Mouse (Mus musculus) C2C12 (cell line): ENCODE data around the gene Degs1. TPM values are rescaled to one million over a fixed set of nuclear protein-coding genes. Genes with fewer than 3 reads are reported as not detected.

Experiments used
- H3K27me3 ChIP-seq: one replicate; pipeline ENCODE4 v1.6.1; 2011; ENCODE audit not compliant: control insufficient read depth, insufficient read depth, insufficient read length
- H3K36me3 ChIP-seq: one replicate; pipeline ENCODE4 v1.6.1; 2011; ENCODE audit not compliant: control insufficient read depth, insufficient read depth
- H3K4me3 ChIP-seq: one replicate; pipeline ENCODE4 v1.5.1; 2011; ENCODE audit warnings: mild to moderate bottlenecking, control low read depth; ENCODE audit not compliant: poor library complexity, insufficient read depth, severe bottlenecking
- H3K79me2 ChIP-seq: one replicate; pipeline ENCODE4 v1.6.1; 2011; ENCODE audit not compliant: control insufficient read depth, insufficient read depth
- H3K79me3 ChIP-seq: one replicate; pipeline ENCODE4 v1.6.1; 2011; ENCODE audit warnings: low read depth, control low read depth
- H3ac ChIP-seq: one replicate; pipeline ENCODE3; 2011; ENCODE audit warnings: low read depth; ENCODE audit not compliant: control insufficient read depth, insufficient read length
- CEBPB ChIP-seq: IDR thresholded peaks from one replicate; pipeline ENCODE4 v1.6.1; 2011; ENCODE audit warnings: low read depth, mild to moderate bottlenecking, control low read depth, moderate library complexity
- CTCF ChIP-seq: IDR thresholded peaks from one replicate; pipeline ENCODE4 v1.5.1; 2011; ENCODE audit not compliant: control insufficient read depth, insufficient read depth, insufficient read length
- FOSL1 ChIP-seq: IDR thresholded peaks from one replicate; pipeline ENCODE4 v1.8.0; 2011; ENCODE audit warnings: mild to moderate bottlenecking, low read length; ENCODE audit not compliant: poor library complexity, insufficient read depth, severe bottlenecking
- MAX ChIP-seq: IDR thresholded peaks from one replicate; pipeline ENCODE4 v1.6.1; 2011; ENCODE audit warnings: mild to moderate bottlenecking, control low read depth
- MYOD1 ChIP-seq: IDR thresholded peaks from one replicate; pipeline ENCODE4 v1.6.1; 2011; ENCODE audit warnings: low read depth; ENCODE audit not compliant: control insufficient read depth, insufficient read length
- MYOG ChIP-seq: IDR thresholded peaks from one replicate; pipeline ENCODE4 v1.6.1; 2011; ENCODE audit not compliant: control insufficient read depth, insufficient read length; ENCODE audit errors: extremely low read depth
- USF1 ChIP-seq: IDR thresholded peaks from one replicate; pipeline ENCODE4 v1.6.1; 2011; ENCODE audit warnings: low read depth, mild to moderate bottlenecking, control low read depth, moderate library complexity
- polyA plus RNA-seq: library from polyadenylated mRNA; unstranded; fragments of >200 nt; fragmentation: generic; extraction: Trizol; gene quantifications from one replicate; pipeline ENCODE4 v1.2.1, GENCODE M21; 2012; ENCODE audit warnings: missing spikeins

The Degs1 gene
- polyA plus RNA-seq, 1 experiment: 121 TPM

GRCm38 (mm10) chr1:182249298-182249697, 33.3 kb downstream of the Degs1 start:
- Histone ChIP-seq H3K27me3 (no peaks in the 10 kb centered on the region), H3K4me3 (no peak overlapping the region), H3K79me3 (no peaks in the 10 kb centered on the region), H3K79me2 (no peaks in the 10 kb centered on the region), H3K36me3 (no peaks in the 10 kb centered on the region), H3ac (no peak overlapping the region)
- TF ChIP-seq MYOG (no peak), FOSL1 (no peak), CTCF (no peak), MAX (no peak), CEBPB (no peak), MYOD1 (no peak), USF1 (no peak)

- Histone ChIP-seq H3K79me3 (no peaks in the 10 kb centered on the region), H3K79me2 (no peaks in the 10 kb centered on the region), H3ac (no peak overlapping the region), H3K36me3 (no peaks in the 10 kb centered on the region), H3K4me3 (no peak overlapping the region), H3K27me3 (no peaks in the 10 kb centered on the region)
- no peak for TF ChIP-seq CEBPB
- no peak for TF ChIP-seq FOSL1
Observed at GRCm38 (mm10) chr1:182245003-182245402, 37.6 kb downstream of the Degs1 start.

- no peaks in the 10 kb centered on the region for H3K79me2 ChIP-seq
- H3K79me3 ChIP-seq: no peaks in the 10 kb centered on the region
- H3ac ChIP-seq: no peak overlapping the region
- no peaks in the 10 kb centered on the region for H3K27me3 ChIP-seq
- no peak overlapping the region for H3K4me3 ChIP-seq
- TF ChIP-seq CEBPB (no peak), MYOG (no peak), FOSL1 (no peak), USF1 (no peak), CTCF (no peak), MYOD1 (no peak), MAX (no peak)
- no peaks in the 10 kb centered on the region for H3K36me3 ChIP-seq
Observed at GRCm38 (mm10) chr1:182238056-182238703, 44.4 kb downstream of the Degs1 start.

DNA sequence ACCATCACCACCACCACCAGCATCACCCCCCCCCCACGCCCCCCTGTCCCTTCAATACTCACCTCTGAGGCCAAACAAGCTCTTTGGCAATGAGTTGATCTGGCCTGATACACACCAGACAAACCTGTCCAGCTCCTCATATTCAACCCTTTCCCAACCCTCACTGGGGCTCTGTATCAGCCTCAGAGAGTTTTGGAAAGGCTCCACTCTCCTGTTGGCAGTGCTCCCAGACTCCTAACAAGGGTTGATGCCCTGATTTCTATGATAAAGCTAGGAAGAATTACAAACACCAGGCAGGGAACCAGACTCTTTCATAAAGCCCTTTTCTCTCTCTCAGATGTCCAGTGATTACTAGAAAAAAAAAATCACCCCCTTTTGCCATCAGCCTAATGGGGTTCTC, 45.2 kb downstream of the Degs1 start:
- Histone ChIP-seq H3K27me3 (no peaks in the 10 kb centered on the region), H3K79me3 (no peaks in the 10 kb centered on the region), H3K4me3 (no peak overlapping the region), H3K36me3 (no peaks in the 10 kb centered on the region), H3ac (no peak overlapping the region), H3K79me2 (no peaks in the 10 kb centered on the region)
- no peak for TF ChIP-seq FOSL1
- TF ChIP-seq CTCF: no peak
- no peak for TF ChIP-seq CEBPB
- TF ChIP-seq MYOG: no peak
- no peak for TF ChIP-seq MAX
- TF ChIP-seq USF1: no peak
- TF ChIP-seq MYOD1: no peak

DNA sequence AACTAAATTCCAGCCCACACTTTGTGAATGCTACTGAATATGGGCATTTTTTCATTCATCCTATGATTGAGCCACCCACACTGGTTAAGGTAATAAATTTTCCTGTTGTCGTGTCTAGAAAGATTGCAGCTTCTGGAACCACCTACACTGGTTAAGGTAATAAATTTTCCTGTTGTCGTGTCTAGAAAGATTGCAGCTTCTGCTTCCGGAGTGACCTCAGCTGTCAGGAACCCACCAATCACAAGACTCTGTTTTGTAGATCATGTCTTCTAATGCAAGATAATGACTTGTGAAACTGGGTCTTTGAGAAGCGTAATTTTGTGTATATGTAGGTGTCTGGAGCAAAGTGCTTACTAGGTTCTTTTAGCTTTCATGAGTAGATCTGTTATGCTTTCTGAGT, 47.4 kb downstream of the Degs1 start:
- TF ChIP-seq MYOG: no peak
- no peak for TF ChIP-seq USF1
- TF ChIP-seq MAX: no peak
- TF ChIP-seq FOSL1: no peak
- TF ChIP-seq CTCF: no peak
- TF ChIP-seq MYOD1: no peak
- TF ChIP-seq CEBPB: no peak
- H3K79me2 ChIP-seq: no peaks in the 10 kb centered on the region
- H3K27me3 ChIP-seq: no peaks in the 10 kb centered on the region
- no peaks in the 10 kb centered on the region for H3K79me3 ChIP-seq
- no peak overlapping the region for H3ac ChIP-seq
- no peaks in the 10 kb centered on the region for H3K36me3 ChIP-seq
- H3K4me3 ChIP-seq: no peak overlapping the region

- TF ChIP-seq USF1 (no peak), FOSL1 (no peak), CTCF (no peak), CEBPB (no peak), MYOD1 (no peak), MAX (no peak), MYOG (no peak)
- H3K79me3 ChIP-seq: no peaks in the 10 kb centered on the region
- no peak overlapping the region for H3K4me3 ChIP-seq
- no peaks in the 10 kb centered on the region for H3K27me3 ChIP-seq
- H3K36me3 ChIP-seq: no peaks in the 10 kb centered on the region
- H3ac ChIP-seq: no peak overlapping the region
- no peaks in the 10 kb centered on the region for H3K79me2 ChIP-seq
Observed at GRCm38 (mm10) chr1:182229381-182229780, 53.2 kb downstream of the Degs1 start.
